Mouse (Mus musculus): ENCODE results near the gene Psmb8.
"Not testable (repeated sequence)": the region's sequence is repeated elsewhere in the genome, so short reads cannot be mapped to it uniquely, and the experiment has no call there.

Gene Psmb8

DNA sequence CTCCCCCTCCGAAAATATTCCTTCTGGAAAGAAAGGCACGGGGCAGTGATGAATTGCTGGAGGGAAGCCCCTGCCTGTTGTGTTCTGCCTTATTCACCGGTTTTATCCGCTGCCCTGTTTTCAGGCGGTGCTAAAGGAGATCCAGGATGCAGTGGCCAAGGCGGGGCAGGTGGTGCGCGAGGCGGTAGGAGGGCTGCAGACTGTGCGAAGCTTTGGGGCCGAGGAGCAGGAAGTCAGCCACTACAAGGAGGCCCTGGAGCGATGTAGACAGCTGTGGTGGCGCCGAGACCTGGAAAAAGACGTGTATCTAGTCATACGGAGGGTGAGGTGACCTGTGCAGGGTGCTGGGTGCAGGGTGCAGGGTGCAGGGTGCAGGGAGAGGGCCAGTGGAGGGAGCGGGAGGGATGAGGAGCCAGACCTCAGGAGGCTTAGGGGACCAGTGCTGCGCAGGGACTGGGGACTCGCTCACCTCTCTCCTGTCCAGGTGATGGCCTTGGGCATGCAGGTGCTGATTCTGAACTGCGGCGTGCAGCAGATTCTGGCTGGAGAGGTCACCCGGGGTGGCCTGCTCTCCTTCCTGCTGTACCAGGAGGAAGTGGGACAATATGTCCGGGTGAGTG is 14.3 kb downstream of the Psmb8 start:
- DNase-seq (ENCODE audit: low spot score in 2 of 2), result no peak

GRCm38 (mm10) chr17:34213936-34214335 is 16.4 kb downstream of the Psmb8 start:
- no peak for DNase-seq (ENCODE audit: low spot score in 2 of 2)

DNA sequence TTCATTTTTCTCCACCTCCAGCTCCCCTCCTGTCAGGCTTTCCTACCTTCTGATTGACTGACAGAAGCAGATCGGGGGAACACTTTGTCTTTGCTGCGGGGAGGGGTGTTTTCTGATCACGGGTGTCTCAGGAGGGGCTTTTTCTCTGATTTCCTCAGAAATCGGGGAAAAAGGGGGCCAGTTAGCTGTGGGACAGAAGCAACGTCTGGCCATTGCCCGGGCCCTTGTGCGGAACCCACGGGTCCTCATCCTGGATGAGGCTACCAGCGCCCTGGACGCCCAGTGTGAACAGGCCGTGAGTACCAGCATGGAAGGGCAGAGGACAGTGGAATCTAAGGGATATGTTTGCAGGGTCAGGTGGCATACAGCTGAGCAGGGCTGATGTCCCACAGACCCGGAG is 17.7 kb downstream of the Psmb8 start:
- DNase-seq (ENCODE audit: low spot score in 2 of 2), result no peak

DNA sequence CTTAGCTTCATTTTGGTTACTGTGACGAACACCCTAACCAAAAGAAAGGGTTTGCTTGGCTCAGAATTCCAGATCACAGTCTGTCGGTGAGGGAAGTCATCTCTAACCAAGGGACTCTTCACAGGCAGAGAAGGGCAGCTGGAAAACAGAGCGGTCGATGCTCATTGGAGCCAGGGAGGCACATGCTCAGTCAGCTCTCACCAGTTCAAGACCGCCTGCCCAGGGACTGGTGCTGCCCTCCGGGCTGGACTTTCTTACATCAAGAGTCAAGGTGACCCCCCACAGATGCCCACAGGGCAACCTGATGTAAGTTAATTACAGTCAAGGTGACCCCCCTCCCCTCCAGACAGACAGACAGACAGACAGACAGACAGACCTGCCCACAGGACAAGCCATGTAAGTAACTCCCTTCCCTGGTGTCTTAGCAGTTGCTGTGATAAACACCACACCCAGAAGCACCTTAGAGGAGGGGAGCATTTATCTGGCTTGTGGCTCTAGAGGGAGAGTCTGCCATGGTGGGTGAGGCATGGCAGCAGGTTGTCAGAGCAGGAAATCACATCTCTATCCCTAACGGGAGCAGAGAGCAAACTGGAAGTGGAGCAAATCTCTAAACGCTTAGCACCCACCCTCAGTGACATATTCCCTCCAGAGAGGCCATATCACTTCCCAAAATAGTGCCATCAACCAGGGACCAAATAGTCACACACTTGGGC is 19.9 kb downstream of the Psmb8 start:
- no peak for DNase-seq (ENCODE audit: low spot score in 2 of 2)

DNA sequence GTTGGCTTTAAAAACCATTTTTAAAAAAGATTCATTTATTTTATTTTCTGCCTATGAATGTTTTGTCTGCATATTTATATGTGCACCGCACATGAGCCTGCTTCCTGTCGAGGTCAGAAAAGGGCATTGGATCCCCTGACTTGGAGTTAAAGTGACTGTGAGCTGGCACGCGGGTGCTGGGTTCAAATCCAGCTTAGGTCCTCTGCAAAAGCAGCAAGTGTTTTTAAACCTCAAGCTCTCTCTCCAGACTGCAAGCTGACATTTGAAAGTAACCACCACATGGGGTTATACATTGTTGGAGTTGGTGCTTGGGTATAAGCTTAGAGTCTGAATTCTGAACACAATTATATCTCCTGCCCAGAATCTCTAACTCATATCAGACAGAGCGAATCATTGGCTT is 20.5 kb downstream of the Psmb8 start:
- no peak for DNase-seq (ENCODE audit: low spot score in 2 of 2)

DNA sequence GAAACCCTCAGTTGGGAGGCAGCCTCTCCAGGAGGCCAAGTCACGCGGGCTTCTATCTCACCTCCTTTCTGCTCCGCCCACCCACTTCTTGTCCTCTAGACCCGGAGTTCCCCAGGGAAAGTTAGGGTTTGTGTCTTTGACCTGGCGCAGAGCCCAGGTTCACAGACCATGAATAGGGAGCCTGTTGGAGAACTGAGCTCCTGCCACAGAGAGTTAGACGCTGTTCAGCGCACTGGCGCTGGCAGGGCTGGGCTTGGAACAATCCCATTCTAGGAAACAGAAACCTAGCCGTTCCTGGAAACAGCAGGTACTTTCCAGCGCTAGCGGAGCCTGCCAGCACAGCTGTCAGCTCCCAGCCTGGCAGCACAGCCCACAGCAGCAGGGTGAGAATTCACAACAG is 21.2 kb downstream of the Psmb8 start:
- DNase-seq (ENCODE audit: low spot score in 2 of 2), result no peak

DNA sequence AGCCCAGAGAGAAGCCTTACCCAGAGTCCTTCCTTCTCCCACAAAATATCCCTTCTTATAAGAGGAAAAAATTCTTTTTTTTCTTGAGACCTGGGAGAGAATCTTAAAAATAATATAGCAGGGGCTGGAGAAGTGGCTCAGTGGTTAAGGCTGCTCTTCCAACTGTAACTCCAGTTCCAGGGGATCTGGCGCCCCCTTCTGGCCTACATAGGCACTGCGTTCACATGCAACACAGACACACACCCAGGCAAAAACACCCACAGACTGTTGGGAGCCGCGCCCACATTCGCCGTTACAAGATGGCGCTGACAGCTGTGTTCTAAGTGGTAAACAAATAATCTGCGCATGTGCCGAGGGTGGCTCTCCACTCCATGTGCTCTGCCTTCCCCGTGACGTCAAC is 21.6 kb downstream of the Psmb8 start:
- DNase-seq (ENCODE audit: low spot score in 2 of 2), result not testable (repeated sequence)

DNA sequence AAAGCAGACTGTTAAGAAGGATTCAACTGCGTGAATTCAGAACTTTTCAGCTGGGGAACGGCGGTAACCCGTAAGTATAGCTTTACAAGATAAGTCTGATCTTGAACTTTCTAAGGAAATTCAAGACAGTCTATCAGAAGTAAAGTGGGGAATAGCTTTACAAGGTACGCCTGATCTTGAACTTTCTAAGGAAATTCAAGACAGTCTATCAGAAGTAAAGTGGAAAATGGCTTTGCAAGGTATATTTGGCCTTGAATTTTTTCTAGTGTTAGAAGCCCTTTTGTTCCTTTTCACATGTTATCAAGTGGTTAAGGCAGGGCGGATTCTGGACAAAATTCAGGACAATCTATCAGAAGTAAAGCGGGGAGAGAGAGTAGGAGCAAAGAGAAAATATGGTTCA is 22.3 kb downstream of the Psmb8 start:
- not testable (repeated sequence) for DNase-seq (ENCODE audit: low spot score in 2 of 2)

- not testable (repeated sequence) for DNase-seq (ENCODE audit: low spot score in 2 of 2)
These were observed 22.9 kb downstream of the Psmb8 start for GRCm38 (mm10) chr17:34220401-34220800.

GRCm38 (mm10) chr17:34224816-34225215 is 27.3 kb downstream of the Psmb8 start:
- DNase-seq (ENCODE audit: low spot score in 2 of 2), result no peak

DNA sequence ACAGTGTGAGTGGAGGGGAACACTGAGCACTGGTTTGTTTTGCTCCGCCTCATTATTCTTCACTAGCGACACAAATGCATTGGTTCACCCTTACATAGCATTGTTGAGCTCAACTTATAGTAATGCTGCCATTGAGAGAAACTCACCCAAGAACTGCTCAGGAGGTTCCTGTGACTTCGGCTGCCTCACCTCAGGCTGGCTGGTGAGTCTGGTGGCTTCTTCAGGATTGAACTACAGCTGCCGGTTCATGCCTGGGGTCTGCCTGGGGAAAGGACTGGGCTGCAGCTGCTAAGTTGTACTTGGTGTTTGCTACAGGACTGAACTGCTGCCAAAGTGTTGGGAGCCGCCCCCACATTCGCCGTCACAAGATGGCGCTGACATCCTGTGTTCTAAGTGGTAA is 27.9 kb downstream of the Psmb8 start:
- DNase-seq (ENCODE audit: low spot score in 2 of 2), result no peak

DNA sequence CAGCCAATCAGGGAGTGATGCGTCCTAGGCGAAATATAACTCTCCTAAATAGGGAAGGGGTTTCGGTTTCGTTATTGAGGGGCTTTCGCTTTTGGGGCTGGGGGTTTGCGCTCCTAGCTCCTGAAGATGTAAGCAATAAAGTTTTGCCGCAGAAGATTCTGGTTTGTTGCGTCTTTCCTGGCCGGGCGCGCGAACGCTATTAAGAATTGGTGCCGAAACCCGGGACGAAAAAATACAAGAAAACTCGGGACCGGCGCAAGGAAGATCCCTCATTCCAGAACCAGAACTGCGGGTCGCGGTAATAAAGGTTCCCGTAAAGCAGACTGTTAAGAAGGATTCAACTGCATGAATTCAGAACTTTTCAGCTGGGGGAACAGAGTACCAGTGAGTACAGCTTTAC is 28.4 kb downstream of the Psmb8 start:
- DNase-seq (ENCODE audit: low spot score in 2 of 2), result not testable (repeated sequence)

DNA sequence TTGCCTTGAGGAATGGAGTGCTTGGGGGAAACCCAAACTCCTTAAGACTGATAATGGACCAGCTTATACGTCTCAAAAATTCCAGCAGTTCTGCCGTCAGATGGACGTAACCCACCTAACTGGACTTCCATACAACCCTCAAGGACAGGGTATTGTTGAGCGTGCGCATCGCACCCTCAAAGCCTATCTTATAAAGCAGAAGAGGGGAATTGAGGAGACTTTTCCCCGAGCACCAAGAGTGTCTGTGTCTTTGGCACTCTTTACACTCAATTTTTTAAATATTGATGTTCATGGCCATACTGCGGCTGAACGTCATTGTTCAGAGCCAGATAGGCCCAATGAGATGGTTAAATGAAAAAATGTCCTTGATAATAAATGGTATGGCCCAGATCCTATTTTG is 33.5 kb downstream of the Psmb8 start:
- DNase-seq (ENCODE audit: low spot score in 2 of 2), result not testable (repeated sequence)

GRCm38 (mm10) chr17:34232021-34232420 is 34.5 kb downstream of the Psmb8 start:
- DNase-seq (ENCODE audit: low spot score in 2 of 2), result not testable (repeated sequence)

- DNase-seq (ENCODE audit: low spot score in 2 of 2), result peak in 1 of 2 experiments; percentile 69
These were observed 37.4 kb downstream of the Psmb8 start for GRCm38 (mm10) chr17:34234926-34235325.

GRCm38 (mm10) chr17:34236691-34237090 is 39.2 kb downstream of the Psmb8 start:
- no peak for DNase-seq (ENCODE audit: low spot score in 2 of 2)

DNA sequence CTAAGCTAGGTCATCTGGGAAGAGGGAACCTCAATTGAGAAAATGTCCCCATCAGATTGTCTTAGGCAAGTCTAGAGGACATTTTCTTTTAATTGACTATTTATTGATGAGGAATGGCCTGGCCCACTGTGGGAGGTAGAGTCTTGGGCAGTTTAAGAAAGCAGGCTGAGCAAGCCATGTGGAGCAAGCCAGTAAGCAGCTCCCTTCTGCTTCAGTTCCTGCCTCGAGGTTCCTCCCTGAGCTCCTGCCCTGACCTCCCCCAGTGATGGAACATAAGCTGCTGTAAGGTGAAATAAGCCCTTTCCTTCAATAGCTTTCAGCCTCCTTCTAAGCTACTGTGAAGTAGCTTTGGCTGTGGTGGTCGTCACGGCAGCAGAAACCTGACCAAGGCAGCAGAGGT is 40.2 kb downstream of the Psmb8 start:
- no peak for DNase-seq (ENCODE audit: low spot score in 2 of 2)

DNA sequence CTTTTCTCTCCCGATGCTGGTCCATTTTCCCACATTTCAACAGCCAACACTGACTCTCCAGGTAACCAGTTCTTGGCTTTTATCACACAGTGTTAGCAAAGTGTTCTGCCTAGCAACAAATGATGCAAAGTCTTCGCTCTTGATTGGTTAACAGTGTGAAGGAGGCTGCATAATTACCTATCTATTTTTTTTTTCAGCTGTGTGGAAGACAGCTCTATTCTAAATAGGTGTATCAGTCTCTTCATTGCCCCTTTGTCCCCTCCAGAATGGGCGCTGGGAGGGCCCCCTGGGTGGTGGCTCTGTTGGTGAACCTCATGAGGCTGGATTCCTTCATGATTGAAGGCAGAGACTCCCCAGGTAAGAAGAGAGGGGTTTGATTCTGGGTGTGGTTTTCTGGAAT is 41.2 kb downstream of the Psmb8 start, which contains the start of gene H2-Ob:
H2-Ob (plus strand) TSS at position 198 of the 400 bp plus-strand sequence.
- no peak for DNase-seq (ENCODE audit: low spot score in 2 of 2)

DNA sequence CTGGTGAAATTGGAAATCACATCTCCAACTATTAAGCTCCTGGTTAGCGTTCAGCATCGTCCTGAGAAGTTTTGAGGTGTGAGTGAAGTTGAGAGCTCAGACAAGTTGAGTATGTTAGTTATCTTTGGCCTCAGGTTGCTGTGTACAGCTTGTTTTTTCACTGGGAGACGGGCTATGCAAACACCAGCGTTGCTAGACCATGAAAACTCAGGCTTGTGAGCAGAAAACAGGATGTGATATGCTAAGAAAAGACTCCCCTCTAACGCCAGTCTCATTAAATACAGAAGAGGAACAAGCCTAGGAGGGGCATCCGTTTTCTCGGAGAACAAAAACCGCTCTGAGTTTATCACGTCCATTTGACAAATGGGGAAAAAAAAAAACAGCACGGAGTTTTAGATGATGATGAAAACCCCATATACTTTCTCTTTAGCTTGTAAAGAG is 42.1 kb downstream of the Psmb8 start:
- no peak for DNase-seq (ENCODE audit: low spot score in 2 of 2)

- DNase-seq (ENCODE audit: low spot score in 2 of 2), result no peak
These were observed 42.8 kb downstream of the Psmb8 start for GRCm38 (mm10) chr17:34240366-34240765.

DNA sequence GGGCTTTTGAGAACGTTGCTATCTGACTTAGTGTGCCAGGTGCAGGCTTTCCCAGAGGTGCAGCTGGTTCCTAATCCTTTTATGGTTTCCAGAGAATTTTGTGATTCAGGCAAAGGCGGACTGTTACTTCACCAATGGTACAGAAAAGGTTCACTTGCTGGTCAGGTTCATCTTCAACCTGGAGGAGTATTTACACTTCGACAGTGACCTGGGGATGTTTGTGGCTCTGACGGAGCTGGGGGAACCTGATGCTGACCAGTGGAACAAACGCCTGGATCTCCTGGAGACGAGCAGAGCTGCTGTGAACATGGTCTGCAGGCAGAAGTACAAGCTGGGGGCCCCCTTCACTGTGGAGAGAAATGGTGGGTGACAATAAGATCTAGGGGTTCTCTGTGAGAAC is 43.4 kb downstream of the Psmb8 start:
- DNase-seq (ENCODE audit: low spot score in 2 of 2), result no peak

- DNase-seq (ENCODE audit: low spot score in 2 of 2), result no peak
These were observed 47.1 kb downstream of the Psmb8 start for GRCm38 (mm10) chr17:34244656-34245055.

- DNase-seq (ENCODE audit: low spot score in 2 of 2), result no peak
These were observed 49.5 kb downstream of the Psmb8 start for GRCm38 (mm10) chr17:34247047-34247446.

All from frontal cortex, postnatal 10 days (tissue).